Mouse (Mus musculus) left cerebral cortex, postnatal 36 days (tissue): ENCODE measurements around the gene Tbc1d2. TPM values are rescaled to one million over a fixed set of nuclear protein-coding genes. Genes with fewer than 3 reads are reported as not detected.
"Not testable (repeated sequence)": the region's sequence is repeated elsewhere in the genome, so short reads cannot be mapped to it uniquely, and the experiment has no call there.

Experiments used
- DNase-seq, 2 experiments: peaks; one replicate each; pipeline ENCODE4 v3.0.0; 2021 to 2022; ENCODE audit warnings: low spot score in 2 of 2, mixed read lengths in 1 of 2
- intact Hi-C: fragments of 180-260 bp; cut with DNase I; formaldehyde crosslinking; loops from one replicate; pipeline ENCODE4 v1.15.1; 2025
- total RNA-seq, 2 experiments: library from RNA; stranded (reverse); gene quantifications; 2 replicates each; pipeline ENCODE4 v1.2.3; 2021

The Tbc1d2 gene
- total RNA-seq, 2 experiments from 2014 or later = 2.7 to 3.8 TPM

DNA sequence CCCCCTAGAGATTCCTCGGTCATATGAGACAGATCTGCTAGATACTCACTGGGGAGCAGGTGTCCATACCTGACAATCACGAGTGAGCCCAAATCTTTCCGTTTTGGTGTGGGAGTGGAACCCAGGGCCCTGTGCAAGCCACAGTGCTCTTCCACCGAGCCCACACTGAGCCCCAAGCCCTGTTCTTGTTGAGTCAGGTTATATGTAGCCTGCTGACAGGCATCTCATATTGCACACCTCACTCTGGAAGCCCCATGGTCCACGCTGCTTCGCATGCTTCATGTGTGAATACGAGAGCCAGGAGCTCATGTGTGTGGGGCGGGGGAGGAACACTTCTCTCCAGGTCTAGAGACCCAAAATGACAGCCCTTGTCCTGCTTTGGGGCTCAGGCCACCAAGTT is 60.9 kb downstream of the Tbc1d2 start:
- intact Hi-C loops = no loop called here
- DNase-seq = no peak

DNA sequence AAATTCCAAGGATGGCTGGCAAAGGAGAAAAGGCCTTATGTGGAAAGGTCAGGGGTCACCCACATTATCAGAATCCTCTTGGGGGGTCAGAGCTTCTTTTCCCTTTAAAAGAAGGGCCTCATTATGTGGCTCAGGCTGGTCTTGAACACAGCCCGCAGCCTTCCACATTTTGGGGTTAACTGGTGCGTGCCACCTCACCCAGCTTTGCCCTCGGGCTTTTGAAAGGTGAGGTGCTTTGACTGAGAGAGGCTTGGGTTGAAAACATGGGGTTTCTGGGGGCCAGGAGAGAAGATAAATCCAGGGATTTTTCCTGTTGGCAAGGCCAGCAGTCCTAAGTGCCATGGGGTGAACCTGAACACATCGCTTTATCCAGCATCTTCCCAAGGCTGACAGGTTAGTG is 63.5 kb downstream of the Tbc1d2 start:
- no peak for DNase-seq
- intact Hi-C loops = no loop called here

DNA sequence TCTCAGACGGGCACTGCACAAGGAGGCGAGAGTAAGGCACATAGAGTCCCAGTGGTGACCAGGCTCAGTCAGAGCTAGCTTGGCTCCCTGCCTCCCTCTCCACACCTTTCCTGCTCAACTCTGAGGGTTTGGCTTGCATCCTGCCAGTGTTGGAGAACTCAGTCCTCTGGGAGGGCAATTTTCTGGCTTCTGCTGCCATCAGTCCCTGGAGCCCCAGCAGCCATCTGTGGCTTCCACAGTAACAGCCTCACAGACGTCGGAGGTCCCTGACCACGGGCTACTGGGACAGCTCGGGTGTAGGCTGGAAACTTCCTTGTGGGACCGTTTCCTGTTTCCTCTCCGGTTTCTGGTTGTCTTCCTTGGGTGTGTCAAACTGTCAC is 64.2 kb downstream of the Tbc1d2 start:
- intact Hi-C loops = no loop called here
- peak in 1 of 2 experiments; percentile 2 for DNase-seq

DNA sequence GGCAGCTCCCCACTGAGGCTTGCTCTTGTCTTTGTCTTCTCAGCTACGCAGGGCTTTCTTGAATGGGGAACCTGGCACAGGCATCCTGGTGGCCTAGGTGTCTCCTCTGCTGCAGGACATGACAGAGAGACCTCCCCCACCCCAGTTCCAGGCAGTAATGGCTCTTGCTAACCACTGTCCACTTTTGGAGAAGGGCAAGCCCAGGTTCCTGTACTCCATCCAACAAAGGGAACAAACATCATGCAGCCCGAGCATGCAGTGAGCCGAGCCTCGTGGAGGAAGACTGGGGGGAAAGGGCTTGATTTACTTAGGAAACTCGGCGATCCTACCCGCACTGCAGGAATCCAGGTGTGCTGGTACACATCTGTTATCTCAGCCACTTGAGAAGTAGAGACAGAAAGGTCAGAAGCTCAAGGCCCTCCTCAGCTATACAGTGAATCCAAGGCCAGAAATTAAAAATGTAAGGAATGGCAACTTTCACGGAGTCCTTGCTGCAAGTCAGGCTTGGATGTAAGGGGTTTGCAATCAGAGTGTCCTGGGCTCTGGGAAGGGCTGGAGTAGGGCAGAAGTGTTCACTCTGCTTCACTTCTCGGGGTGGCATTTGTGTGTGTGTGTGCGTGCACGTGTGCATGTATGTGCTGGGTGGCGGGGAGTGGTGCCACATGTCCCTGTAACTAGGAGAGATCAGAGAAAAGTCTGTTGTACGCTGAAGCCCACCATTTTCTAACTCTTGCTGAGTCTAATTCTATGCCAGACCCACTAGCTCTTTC is 64.8 kb downstream of the Tbc1d2 start:
- intact Hi-C loops = no loop called here
- DNase-seq = no peak

DNA sequence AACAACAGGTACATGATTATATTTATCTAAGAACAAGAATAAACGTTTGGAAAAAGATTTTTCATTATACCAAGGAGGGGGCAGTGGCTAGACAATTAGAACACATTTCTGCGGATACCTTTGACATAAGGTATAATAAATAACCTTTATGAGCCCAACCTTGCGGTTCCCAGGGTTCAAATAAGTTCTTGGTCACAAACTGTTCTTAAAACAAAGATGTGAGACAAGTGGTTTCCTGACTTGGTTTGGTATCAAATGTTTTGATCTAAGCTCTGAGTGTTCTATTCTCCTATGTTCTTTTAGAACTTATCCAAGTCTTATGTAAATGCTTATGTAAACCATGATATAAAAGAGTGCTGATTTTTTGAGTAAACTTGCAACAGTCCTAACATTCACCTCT is 65.5 kb downstream of the Tbc1d2 start:
- DNase-seq, intact Hi-C loops: not testable (repeated sequence)

DNA sequence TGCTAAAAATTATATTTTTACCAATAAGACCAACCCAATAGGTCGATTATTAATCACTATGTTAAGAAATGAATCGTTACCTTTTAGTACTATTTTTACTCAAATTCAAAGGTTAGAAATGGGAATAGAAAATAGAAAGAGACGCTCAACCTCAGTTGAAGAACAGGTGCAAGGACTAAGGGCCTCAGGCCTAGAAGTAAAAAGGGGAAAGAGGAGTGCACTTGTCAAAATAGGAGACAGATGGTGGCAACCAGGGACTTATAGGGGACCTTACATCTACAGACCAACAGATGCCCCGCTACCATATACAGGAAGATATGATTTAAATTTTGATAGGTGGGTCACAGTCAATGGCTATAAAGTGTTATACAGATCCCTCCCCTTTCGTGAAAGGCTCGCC is 65.9 kb downstream of the Tbc1d2 start:
- DNase-seq, intact Hi-C loops: not testable (repeated sequence)

DNA sequence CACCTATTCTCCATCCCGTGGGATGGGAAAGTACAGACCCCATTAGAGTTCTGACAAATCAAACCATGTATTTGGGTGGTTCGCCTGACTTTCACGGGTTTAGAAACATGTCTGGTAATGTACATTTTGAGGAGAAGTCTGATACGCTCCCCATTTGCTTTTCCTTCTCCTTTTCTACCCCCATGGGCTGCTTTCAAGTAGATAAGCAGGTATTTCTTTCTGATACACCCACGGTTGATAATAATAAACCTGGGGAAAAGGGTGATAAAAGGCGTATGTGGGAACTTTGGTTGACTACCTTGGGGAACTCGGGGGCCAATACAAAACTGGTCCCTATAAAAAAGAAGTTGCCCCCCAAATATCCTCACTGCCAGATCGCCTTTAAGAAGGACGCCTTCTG is 68.0 kb downstream of the Tbc1d2 start:
- intact Hi-C loops, DNase-seq: not testable (repeated sequence)

DNA sequence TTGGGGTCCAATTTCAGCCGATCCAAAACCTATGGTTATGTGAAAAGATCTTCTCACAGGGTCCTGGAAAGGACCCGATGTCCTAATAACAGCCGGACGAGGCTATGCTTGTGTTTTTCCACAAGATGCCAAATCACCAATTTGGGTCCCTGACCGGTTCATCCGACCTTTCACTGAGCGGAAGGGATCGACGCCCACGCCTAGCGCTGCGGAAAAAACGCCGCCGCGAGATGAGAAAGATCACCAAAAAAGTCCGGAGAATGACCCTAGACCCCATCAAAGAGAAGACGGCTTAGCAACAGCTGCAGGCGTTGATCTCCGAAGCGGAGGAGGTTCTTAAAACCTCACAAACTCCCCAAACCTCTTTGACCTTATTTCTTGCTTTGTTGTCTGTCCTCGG is 68.4 kb downstream of the Tbc1d2 start:
- intact Hi-C loops, DNase-seq: not testable (repeated sequence)

DNA sequence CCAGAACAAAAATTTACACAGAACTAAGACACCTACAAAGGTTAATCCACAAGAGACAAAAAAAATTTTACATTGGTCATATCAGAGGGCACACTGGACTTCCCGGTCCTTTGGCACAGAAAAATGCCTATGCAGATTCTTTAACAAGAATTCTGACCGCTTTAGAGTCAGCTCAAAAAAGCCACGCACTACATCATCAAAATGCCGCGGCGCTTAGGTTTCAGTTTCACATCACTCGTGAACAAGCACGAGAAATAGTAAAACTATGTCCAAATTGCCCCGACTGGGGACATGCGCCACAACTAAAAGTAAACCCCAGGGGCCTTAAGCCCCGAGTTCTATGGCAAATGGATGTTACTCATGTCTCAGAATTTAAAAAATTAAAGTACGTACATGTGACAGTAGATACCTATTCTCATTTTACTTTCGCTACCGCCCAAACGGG is 69.2 kb downstream of the Tbc1d2 start:
- intact Hi-C loops, DNase-seq: not testable (repeated sequence)

DNA sequence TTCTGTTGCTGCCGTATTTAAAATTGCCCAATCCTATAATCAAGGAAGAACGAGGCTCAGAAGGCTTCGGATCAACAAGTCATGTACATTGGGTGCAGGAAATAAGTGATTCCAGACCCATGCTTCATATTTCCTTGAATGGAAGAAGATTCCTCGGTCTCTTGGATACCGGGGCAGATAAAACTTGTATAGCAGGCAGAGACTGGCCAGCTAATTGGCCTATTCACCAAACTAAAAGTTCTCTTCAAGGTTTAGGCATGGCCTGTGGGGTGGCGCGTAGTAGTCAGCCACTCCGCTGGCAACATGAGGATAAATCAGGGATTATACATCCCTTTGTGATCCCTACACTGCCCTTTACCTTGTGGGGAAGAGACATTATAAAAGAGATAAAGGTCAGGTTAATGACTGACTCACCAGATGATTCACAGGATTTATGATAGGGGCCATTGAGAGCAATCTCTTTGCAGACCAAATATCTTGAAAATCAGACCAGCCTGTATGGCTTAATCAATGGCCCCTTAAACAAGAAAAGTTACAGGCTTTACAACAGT is 71.1 kb downstream of the Tbc1d2 start:
- DNase-seq, intact Hi-C loops: not testable (repeated sequence)

DNA sequence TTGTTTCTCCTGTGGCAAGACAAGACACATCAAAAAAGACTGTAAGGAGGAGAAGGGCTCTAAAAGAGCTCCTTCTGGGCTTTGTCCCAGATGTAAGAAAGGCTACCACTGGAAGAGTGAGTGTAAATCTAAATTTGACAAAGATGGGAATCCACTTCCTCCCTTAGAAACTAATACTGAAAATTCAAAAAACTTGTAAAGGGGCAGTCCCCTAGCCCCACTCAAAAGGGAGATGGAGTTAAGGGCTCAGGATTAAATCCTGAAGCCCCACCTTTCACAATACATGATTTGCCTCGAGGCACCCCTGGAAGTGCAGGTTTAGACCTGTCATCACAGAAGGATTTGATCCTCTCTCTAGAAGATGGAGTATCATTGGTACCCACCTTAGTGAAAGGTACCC is 71.8 kb downstream of the Tbc1d2 start:
- intact Hi-C loops = no loop called here
- no peak for DNase-seq

DNA sequence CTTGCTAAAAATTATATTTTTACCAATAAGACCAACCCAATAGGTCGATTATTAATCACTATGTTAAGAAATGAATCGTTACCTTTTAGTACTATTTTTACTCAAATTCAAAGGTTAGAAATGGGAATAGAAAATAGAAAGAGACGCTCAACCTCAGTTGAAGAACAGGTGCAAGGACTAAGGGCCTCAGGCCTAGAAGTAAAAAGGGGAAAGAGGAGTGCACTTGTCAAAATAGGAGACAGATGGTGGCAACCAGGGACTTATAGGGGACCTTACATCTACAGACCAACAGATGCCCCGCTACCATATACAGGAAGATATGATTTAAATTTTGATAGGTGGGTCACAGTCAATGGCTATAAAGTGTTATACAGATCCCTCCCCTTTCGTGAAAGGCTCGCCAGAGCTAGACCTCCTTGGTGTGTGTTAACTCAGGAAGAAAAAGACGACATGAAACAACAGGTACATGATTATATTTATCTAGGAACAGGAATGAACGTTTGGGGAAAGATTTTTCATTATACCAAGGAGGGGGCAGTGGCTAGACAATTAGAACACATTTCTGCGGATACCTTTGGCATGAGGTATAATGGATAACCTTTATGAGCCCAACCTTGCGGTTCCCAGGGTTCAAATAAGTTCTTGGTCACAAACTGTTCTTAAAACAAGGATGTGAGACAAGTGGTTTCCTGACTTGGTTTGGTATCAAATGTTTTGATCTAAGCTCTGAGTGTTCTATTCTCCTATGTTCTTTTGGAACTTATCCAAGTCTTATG is 74.3 kb downstream of the Tbc1d2 start:
- intact Hi-C loops, DNase-seq: not testable (repeated sequence)

DNA sequence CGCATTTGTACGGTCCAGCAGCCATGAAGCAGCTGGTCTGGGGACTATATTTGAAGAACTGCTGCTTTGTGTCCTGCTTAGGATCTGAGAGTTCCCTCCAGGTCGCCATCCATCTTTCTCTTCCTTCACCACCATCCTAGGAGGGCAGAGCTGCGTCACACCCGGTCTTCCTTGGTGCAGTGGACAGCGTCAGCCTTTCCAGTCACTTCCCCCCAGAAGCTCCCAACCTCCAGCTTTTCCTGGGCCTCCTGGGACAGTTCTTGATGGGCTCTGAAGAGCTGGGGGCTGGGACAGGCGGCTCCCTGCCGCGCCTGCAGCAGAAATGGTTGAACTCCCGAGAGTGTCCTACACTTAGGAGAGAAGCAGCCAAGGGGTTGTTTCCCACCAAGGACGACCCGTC is 75.2 kb downstream of the Tbc1d2 start:
- no peak for DNase-seq
- intact Hi-C loops = no loop called here

DNA sequence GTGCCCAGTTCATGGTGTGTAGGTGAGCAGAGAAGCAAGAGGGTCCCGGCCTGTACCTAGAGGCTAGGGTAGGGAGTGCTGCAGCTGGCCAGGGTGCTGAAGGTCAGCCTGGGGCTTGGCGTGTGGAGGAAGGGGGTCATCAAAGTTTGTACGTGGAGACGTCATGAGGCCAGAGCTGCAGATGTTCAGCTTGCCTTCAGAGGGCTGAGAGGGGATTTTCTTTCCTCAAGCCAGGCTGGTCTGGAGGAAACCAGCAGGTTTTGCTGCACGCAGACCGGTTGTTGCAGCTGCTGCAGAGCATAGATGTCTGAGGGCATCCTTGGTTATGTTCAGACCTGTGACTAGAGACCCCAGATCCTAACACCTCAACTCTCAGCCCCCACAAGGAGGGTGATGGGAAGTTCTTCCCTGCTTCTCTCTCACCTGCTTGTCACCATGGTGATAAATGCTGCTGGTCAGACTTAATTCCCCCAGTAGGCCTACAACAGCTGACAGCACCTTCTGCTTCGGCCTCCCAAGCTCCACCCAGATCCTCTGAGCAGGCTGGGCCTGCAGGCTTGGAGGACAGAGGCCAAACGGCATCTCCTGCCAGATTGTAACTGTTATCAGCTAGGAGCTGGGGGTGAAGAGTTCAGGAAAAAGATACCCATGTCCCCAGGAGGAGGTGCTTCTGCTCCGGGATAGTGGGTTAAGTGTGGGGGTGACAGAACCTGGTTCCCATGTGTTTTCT is 75.8 kb downstream of the Tbc1d2 start:
- intact Hi-C loops = no loop called here
- DNase-seq = no peak

DNA sequence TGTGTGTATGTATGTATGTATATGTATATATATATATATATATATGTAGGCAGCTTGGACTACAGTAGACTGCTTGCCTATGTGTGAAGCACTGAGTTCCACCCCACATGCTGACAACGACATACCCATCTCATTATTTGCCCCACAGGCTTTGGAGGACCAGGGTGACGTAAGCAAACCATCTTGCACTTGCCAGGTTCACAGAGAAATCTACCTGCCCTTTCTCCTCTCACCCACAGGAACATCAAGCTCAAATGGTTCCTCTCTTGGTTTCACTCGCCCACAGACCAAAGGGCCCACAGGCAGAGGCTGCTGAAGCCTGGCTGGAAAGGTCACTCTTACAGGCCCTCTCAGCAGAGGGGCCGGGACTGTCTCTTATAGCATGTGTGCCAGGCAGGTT is 77.4 kb downstream of the Tbc1d2 start:
- no peak for DNase-seq
- intact Hi-C loops = no loop called here

DNA sequence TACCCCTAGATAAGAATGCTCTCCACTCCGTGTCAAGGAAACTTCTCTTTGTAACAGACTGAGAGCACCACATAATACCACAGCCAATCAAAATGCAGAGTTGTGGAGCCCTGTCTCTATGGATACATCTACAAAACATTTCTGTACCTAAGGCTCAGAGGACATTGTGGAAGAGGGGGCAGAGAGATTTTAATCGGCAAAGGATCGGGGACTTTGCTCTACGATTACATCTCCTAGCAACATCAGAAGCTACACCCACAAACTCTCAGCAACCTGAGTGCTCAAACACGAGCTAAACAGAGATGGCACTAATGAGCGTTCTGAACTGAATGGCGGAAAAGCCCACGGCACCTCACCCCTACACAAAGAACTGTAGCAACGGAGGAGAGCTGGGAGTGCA is 78.3 kb downstream of the Tbc1d2 start:
- DNase-seq = no peak
- intact Hi-C loops = no loop called here

DNA sequence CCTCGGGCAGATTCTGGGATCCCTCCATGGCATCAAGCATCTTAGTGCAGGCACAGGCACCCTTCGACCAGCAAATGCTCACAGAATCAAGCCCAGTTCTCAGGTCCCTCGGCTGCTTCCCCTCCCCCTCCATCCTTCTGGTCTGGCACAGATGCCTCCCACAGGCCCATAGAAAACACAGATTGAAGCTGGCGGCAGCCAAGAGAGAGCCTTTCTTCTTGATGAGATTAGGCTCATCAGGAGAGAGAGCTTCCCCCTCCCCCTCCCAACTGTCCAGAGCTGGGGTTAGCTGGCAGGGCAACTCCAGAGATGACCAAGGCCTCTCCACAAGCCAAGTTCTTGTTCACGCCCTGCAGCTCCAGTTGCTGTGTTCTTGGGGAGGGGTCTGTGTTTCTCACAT is 80.3 kb downstream of the Tbc1d2 start:
- intact Hi-C loops = no loop called here
- peak in 1 of 2 experiments; percentile 26 for DNase-seq

DNA sequence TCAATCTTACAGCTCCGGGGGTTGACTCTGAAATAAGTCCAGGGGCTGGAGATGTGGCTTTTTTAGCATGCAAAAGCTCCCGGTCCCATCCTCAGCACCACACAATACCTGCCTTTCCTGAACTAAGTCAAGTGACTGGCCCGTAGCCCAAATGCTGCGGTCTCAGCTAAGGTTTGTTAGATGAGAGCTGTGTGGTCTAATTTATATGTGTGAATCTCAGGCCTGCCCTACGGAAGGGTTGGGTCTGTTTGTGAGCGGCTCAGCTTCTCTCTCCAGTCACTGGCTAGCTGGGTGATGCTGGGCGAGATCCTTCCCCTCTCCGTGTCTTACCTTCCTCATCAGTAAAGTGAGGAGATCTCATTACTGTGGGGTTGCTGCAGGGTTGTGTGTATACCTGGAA is 81.8 kb downstream of the Tbc1d2 start:
- DNase-seq = no peak
- intact Hi-C loops = no loop called here

DNA sequence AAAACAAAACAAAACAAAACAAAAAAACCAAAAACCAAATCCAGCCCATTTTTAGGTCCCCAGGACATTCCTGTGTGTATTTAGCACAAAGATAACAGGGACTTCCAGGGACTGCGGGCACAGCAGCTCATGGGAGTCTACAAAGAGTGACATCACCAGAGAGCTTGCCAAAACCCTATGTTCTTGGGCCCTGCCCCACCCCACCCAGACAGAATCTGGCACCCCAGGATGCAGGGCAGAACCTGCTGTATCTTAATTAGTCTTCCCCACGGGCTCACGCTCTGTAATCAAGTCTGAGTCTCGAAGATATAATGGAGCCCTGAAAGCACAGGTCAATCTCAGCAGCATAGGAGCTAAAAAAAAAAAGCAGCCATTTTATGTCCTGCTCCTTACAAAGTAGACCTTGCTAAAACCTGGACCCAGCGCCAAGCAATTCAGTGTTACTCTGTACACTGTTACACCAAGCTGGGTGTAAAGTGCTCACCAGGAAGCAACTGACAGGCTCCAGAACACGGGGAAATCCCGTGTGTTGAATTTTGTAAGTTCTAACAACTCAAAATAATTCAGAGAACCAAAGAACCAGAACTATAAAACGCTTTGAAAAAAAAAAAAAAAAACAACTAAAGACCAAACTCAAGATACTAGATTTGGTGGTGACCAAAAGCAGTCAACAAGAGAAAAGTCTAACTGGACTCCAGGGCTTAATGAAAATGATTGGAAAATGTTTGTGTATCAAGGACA is 82.9 kb downstream of the Tbc1d2 start:
- intact Hi-C loops = no loop called here
- DNase-seq = no peak
